16 mouse cellular contexts compared by ENCODE assay signal in the genomic region with DNA sequence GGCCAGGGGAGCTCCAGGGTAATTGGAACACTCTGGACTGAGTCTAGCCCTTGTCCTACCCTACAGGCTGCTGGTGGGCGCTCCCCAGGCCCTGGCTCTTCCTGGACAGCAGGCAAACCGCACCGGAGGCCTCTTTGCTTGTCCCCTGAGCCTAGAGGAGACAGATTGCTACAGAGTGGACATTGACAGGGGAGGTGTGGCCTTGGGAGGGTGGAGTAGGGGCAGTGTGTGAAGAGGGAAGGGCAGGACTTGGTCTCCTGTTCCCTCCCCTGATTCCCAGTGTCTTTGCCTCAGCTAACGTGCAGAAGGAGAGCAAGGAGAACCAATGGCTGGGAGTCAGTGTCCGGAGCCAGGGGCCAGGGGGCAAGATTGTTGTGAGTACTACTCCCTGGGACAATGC. TPM values are rescaled to one million over a fixed set of nuclear protein-coding genes. Genes with fewer than 3 reads are reported as not detected.
DNase-seq lines count a peak whose midpoint lies in the region; ATAC-seq and TF ChIP-seq lines count a peak whose summit lies in the region.
"Had no signal": no experiment of that assay in that cellular context is flagged by ENCODE, and none has a peak within 500 bp of the region (broad histone marks: within the 10 kb centered on the region; RNA-seq: fewer than 3 reads in every experiment).

No protein-coding gene starts in this region.

- intact Hi-C loops in left cerebral cortex, postnatal 36 days (cut with DNase I): no loop called here

- 0 out of 2 replicates have a peak, but pooled peaks have one; percentile 28 for ATAC-seq in heart, postnatal 0 days (ENCODE audit: insufficient read depth, low read depth)
- no peak for ATAC-seq in heart, embryonic 11.5 days (replicated peaks; ENCODE audit: insufficient number of reproducible peaks, low FRiP score, low TSS enrichment)
- peak; percentile 63; the same call in 1 of the 2 replicates for ATAC-seq in liver, embryonic 16.5 days (ENCODE audit: low read depth)
- ATAC-seq in forebrain, embryonic 13.5 days: no peak
- ATAC-seq: activated CD4-positive, CD25-positive, alpha-beta regulatory T cell, adult 4 months had no signal

- H3K4me1 ChIP-seq in heart, postnatal 0 days (ENCODE audit: control insufficient read depth, insufficient read depth): peaks cover 15% of the 10 kb centered on the region; the same call in 1 of the 2 replicates
- H3K4me1 ChIP-seq in heart, embryonic 11.5 days (ENCODE audit: control insufficient read depth, insufficient read depth, low read length): peaks cover 7% of the 10 kb centered on the region
- no peaks in the 10 kb centered on the region for H3K4me1 ChIP-seq in liver, embryonic 16.5 days (ENCODE audit: control insufficient read depth, low read depth, low read length)
- peaks cover 5% of the 10 kb centered on the region; the same call in 1 of the 2 replicates for H3K4me1 ChIP-seq in forebrain, embryonic 13.5 days

- H3K4me2 ChIP-seq in heart, postnatal 0 days (ENCODE audit: low read depth, low read length): no peak overlapping the region
- H3K4me2 ChIP-seq in heart, embryonic 11.5 days: no peak overlapping the region
- H3K4me2 ChIP-seq in liver, embryonic 16.5 days (ENCODE audit: low read depth, low read length): no peak overlapping the region
- H3K4me2 ChIP-seq in forebrain, embryonic 13.5 days: no peak overlapping the region
- H3K4me2 ChIP-seq: heart, embryonic 13.5 days; limb, embryonic 12.5 days; neural tube, embryonic 13.5 days had no signal

- no peak for DNase-seq in heart, postnatal 0 days (ENCODE audit: low spot score)
- DNase-seq in 3134 (ENCODE audit: extremely low read depth, insufficient read length, low spot score): peak; percentile 43
- peak; percentile 89 for DNase-seq in adipocyte (ENCODE audit: low spot score)
- DNase-seq in left cerebral cortex, postnatal 36 days (ENCODE audit: low spot score in 2 of 2): no peak
- DNase-seq: right cerebral cortex, postnatal 14 days; thymus, adult 18-20 months had no signal

- no peaks in the 10 kb centered on the region for H3K9me3 ChIP-seq in heart, postnatal 0 days (replicated peaks; ENCODE audit: control insufficient read depth, low read length)
- H3K9me3 ChIP-seq in heart, embryonic 11.5 days (replicated peaks; ENCODE audit: control insufficient read depth, low read length): no peaks in the 10 kb centered on the region
- no peaks in the 10 kb centered on the region for H3K9me3 ChIP-seq in liver, embryonic 16.5 days (replicated peaks; ENCODE audit: control insufficient read depth, low read length)
- no peaks in the 10 kb centered on the region for H3K9me3 ChIP-seq in forebrain, embryonic 13.5 days (replicated peaks)
- H3K9me3 ChIP-seq: heart, embryonic 13.5 days; limb, embryonic 12.5 days; midbrain, embryonic 10.5 days; neural tube, embryonic 13.5 days had no signal

- WGBS in heart, postnatal 0 days: 46% methylated on average over 5 of the region's 5 CpGs
- WGBS in heart, embryonic 11.5 days (ENCODE audit: insufficient replicate concordance): 47% methylated on average over 5 of the region's 5 CpGs
- whole genome bisulfite sequencing in liver, embryonic 16.5 days (ENCODE audit: insufficient replicate concordance): 55% methylated on average over 5 of the region's 5 CpGs
- 81% methylated on average over 5 of the region's 5 CpGs for WGBS in forebrain, embryonic 13.5 days

- no peak for TF ChIP-seq EP300 in heart, postnatal 0 days (IDR thresholded peaks at IDR 0.05; ENCODE audit: low read depth)

- no peak overlapping the region for H3K9ac ChIP-seq in heart, postnatal 0 days (replicated peaks; ENCODE audit: low read depth, low read length)
- no peak overlapping the region for H3K9ac ChIP-seq in heart, embryonic 11.5 days (ENCODE audit: low read depth, low read length)
- H3K9ac ChIP-seq in liver, embryonic 16.5 days (ENCODE audit: low read depth, low read length): no peak overlapping the region
- H3K9ac ChIP-seq in forebrain, embryonic 13.5 days: no peak overlapping the region
- H3K9ac ChIP-seq: heart, embryonic 13.5 days; limb, embryonic 12.5 days; neural tube, embryonic 13.5 days had no signal

- TF ChIP-seq CTCF in heart, postnatal 0 days (IDR thresholded peaks at IDR 0.05; ENCODE audit: low read depth): no peak

- peaks cover 10% of the 10 kb centered on the region; the same call in 1 of the 2 replicates for H3K27me3 ChIP-seq in heart, postnatal 0 days (ENCODE audit: control insufficient read depth, insufficient read depth, low read length)
- peaks cover 17% of the 10 kb centered on the region for H3K27me3 ChIP-seq in heart, embryonic 11.5 days (ENCODE audit: control insufficient read depth, insufficient read depth, low read length)
- H3K27me3 ChIP-seq in liver, embryonic 16.5 days (ENCODE audit: control insufficient read depth, insufficient read depth, low read depth, low read length): peaks cover 35% of the 10 kb centered on the region
- peaks cover 36% of the 10 kb centered on the region for H3K27me3 ChIP-seq in forebrain, embryonic 13.5 days

- H3K4me3 ChIP-seq in heart, postnatal 0 days (ENCODE audit: low read depth, low read length): no peak overlapping the region
- H3K4me3 ChIP-seq in heart, embryonic 11.5 days (ENCODE audit: low read depth, low read length): no peak overlapping the region
- no peak overlapping the region for H3K4me3 ChIP-seq in liver, embryonic 16.5 days (ENCODE audit: low read depth, low read length)
- H3K4me3 ChIP-seq in forebrain, embryonic 13.5 days: no peak overlapping the region
- H3K4me3 ChIP-seq: heart, embryonic 13.5 days; limb, embryonic 12.5 days; midbrain, embryonic 10.5 days; neural tube, embryonic 13.5 days had no signal

- H3K27ac ChIP-seq in heart, postnatal 0 days (ENCODE audit: low read depth): peak overlapping the region; percentile 64
- no peak overlapping the region for H3K27ac ChIP-seq in heart, embryonic 11.5 days (ENCODE audit: low read depth, low read length)
- no peak overlapping the region for H3K27ac ChIP-seq in liver, embryonic 16.5 days (ENCODE audit: low read length)
- no peak overlapping the region for H3K27ac ChIP-seq in forebrain, embryonic 13.5 days
- H3K27ac ChIP-seq: heart, embryonic 13.5 days; limb, embryonic 12.5 days; midbrain, embryonic 10.5 days; neural tube, embryonic 13.5 days had no signal

- H3K36me3 ChIP-seq in heart, postnatal 0 days (replicated peaks; ENCODE audit: control insufficient read depth, insufficient read depth, low read length): no peaks in the 10 kb centered on the region; the same call in 1 of the 2 replicates
- H3K36me3 ChIP-seq in heart, embryonic 11.5 days (ENCODE audit: control insufficient read depth, insufficient read depth, low read length): no peaks in the 10 kb centered on the region
- no peaks in the 10 kb centered on the region for H3K36me3 ChIP-seq in liver, embryonic 16.5 days (ENCODE audit: control insufficient read depth, insufficient read depth)
- H3K36me3 ChIP-seq in forebrain, embryonic 13.5 days (ENCODE audit: poor library complexity, severe bottlenecking): no peaks in the 10 kb centered on the region
- H3K36me3 ChIP-seq: heart, embryonic 13.5 days; limb, embryonic 12.5 days; midbrain, embryonic 10.5 days; neural tube, embryonic 13.5 days had no signal

RNA-seq across cellular contexts. Expression of a gene that starts 5.4 kb away (rescaled TPM):
- 22.3 and 41.4 TPM in 2 replicates for total RNA-seq in heart, postnatal 0 days (2014; rRNA removed; ENCODE audit: low replicate concordance)
- polyA plus RNA-seq in heart, postnatal 0 days (2015; fragmentation: Nextera tagmentation; extraction: Ambion mirVana): 18.5 and 22.7 TPM in 2 replicates
- polyA plus RNA-seq in heart, embryonic 11.5 days (2014; fragmentation: Nextera tagmentation; extraction: Ambion mirVana): 0.43 and 0.79 TPM in 2 replicates
- polyA plus RNA-seq in liver, embryonic 16.5 days (2015; fragmentation: Nextera tagmentation; extraction: Ambion mirVana): 0.39 and 0.83 TPM in 2 replicates
- polyA plus RNA-seq in forebrain, embryonic 13.5 days (2015; fragmentation: Nextera tagmentation; extraction: Ambion mirVana): 0.63 and 0.83 TPM in 2 replicates
- 10 to 100 TPM; 13.0 to 16.5 TPM for total RNA-seq in left cerebral cortex, postnatal 36 days (2021)

RNA-seq across cellular contexts. Expression of a gene that starts 15.1 kb away (rescaled TPM):
- total RNA-seq in heart, postnatal 0 days (2014; rRNA removed; ENCODE audit: low replicate concordance): 121 and 130 TPM in 2 replicates
- 292 and 295 TPM in 2 replicates for polyA plus RNA-seq in heart, postnatal 0 days (2015; fragmentation: Nextera tagmentation; extraction: Ambion mirVana)
- polyA plus RNA-seq in heart, embryonic 11.5 days (2014; fragmentation: Nextera tagmentation; extraction: Ambion mirVana): 195 and 206 TPM in 2 replicates
- 92.8 and 96.6 TPM in 2 replicates for polyA plus RNA-seq in liver, embryonic 16.5 days (2015; fragmentation: Nextera tagmentation; extraction: Ambion mirVana)
- 241 and 243 TPM in 2 replicates for polyA plus RNA-seq in forebrain, embryonic 13.5 days (2015; fragmentation: Nextera tagmentation; extraction: Ambion mirVana)
- total RNA-seq in left cerebral cortex, postnatal 36 days (2021): 10 to 100 TPM; 85.2 to 95.4 TPM

RNA-seq across cellular contexts. Expression of a gene that starts 16.3 kb away (rescaled TPM):
- 7.6 and 14.3 TPM in 2 replicates for total RNA-seq in heart, postnatal 0 days (2014; rRNA removed; ENCODE audit: low replicate concordance)
- 9.3 and 11.1 TPM in 2 replicates for polyA plus RNA-seq in heart, postnatal 0 days (2015; fragmentation: Nextera tagmentation; extraction: Ambion mirVana)
- polyA plus RNA-seq in heart, embryonic 11.5 days (2014; fragmentation: Nextera tagmentation; extraction: Ambion mirVana): 6.1 and 8.1 TPM in 2 replicates
- polyA plus RNA-seq in liver, embryonic 16.5 days (2015; fragmentation: Nextera tagmentation; extraction: Ambion mirVana): 20.8 and 21.9 TPM in 2 replicates
- polyA plus RNA-seq in forebrain, embryonic 13.5 days (2015; fragmentation: Nextera tagmentation; extraction: Ambion mirVana): 10.7 and 16.0 TPM in 2 replicates
- total RNA-seq in left cerebral cortex, postnatal 36 days (2021): 1 to 10 TPM; 6.7 to 7.0 TPM

RNA-seq across cellular contexts. Expression of a gene that starts 21.8 kb away (rescaled TPM):
- total RNA-seq in heart, postnatal 0 days (2014; rRNA removed; ENCODE audit: low replicate concordance): not detected in 2 replicates
- not detected in 2 replicates for polyA plus RNA-seq in heart, postnatal 0 days (2015; fragmentation: Nextera tagmentation; extraction: Ambion mirVana)
- not detected in 2 replicates for polyA plus RNA-seq in heart, embryonic 11.5 days (2014; fragmentation: Nextera tagmentation; extraction: Ambion mirVana)
- polyA plus RNA-seq in liver, embryonic 16.5 days (2015; fragmentation: Nextera tagmentation; extraction: Ambion mirVana): 0.22 TPM in 1 of 2 replicates, not detected in the other
- polyA plus RNA-seq in forebrain, embryonic 13.5 days (2015; fragmentation: Nextera tagmentation; extraction: Ambion mirVana): not detected in 2 replicates
- total RNA-seq in left cerebral cortex, postnatal 36 days (2021): not detected
- total RNA-seq: layer of hippocampus, adult 18-20 months had no signal
- polyA plus RNA-seq: activated CD4-positive, CD25-positive, alpha-beta regulatory T cell, adult 4 months; frontal cortex, adult 2 months; heart, embryonic 13.5 days; limb, embryonic 12.5 days; midbrain, embryonic 10.5 days had no signal

RNA-seq across cellular contexts. Expression of a gene that starts 38.2 kb away (rescaled TPM):
- total RNA-seq in heart, postnatal 0 days (2014; rRNA removed; ENCODE audit: low replicate concordance): 32.9 and 72.6 TPM in 2 replicates
- polyA plus RNA-seq in heart, postnatal 0 days (2015; fragmentation: Nextera tagmentation; extraction: Ambion mirVana): 381 and 398 TPM in 2 replicates
- 296 and 306 TPM in 2 replicates for polyA plus RNA-seq in heart, embryonic 11.5 days (2014; fragmentation: Nextera tagmentation; extraction: Ambion mirVana)
- 97.4 and 109 TPM in 2 replicates for polyA plus RNA-seq in liver, embryonic 16.5 days (2015; fragmentation: Nextera tagmentation; extraction: Ambion mirVana)
- 127 and 130 TPM in 2 replicates for polyA plus RNA-seq in forebrain, embryonic 13.5 days (2015; fragmentation: Nextera tagmentation; extraction: Ambion mirVana)
- total RNA-seq in left cerebral cortex, postnatal 36 days (2021): 10 to 100 TPM; 59.5 to 64.6 TPM

Comparison
In these comparisons a context has a peak if more than half of its experiments do, and no peak if none do; other contexts are left out.
1. ATAC-seq: peak in heart, postnatal 0 days (single experiment) and liver, embryonic 16.5 days (single experiment); none in heart, embryonic 11.5 days (single experiment) and forebrain, embryonic 13.5 days (single experiment).
2. RNA of a gene that starts 5.4 kb away (polyA plus RNA-seq): 18.5 to 22.7 TPM in heart, postnatal 0 days; 0.63 to 0.83 TPM in forebrain, embryonic 13.5 days, 0.39 to 0.83 TPM in liver, embryonic 16.5 days and 0.43 to 0.79 TPM in heart, embryonic 11.5 days; every median in the first group is over 10 times any median in the second.
3. DNase-seq: peak in 3134 (single experiment) and adipocyte (single experiment); none in heart, postnatal 0 days (single experiment) and left cerebral cortex, postnatal 36 days (0 of 2).